Mouse (Mus musculus): ENCODE measurements around the gene Rab9. TPM values are rescaled to one million over a fixed set of nuclear protein-coding genes. Genes with fewer than 3 reads are reported as not detected.
A peak's percentile ranks its signal among the peaks of the same experiment; 100 is the strongest.

The Rab9 gene
- polyA plus RNA-seq, 1 experiment: not detected

DNA sequence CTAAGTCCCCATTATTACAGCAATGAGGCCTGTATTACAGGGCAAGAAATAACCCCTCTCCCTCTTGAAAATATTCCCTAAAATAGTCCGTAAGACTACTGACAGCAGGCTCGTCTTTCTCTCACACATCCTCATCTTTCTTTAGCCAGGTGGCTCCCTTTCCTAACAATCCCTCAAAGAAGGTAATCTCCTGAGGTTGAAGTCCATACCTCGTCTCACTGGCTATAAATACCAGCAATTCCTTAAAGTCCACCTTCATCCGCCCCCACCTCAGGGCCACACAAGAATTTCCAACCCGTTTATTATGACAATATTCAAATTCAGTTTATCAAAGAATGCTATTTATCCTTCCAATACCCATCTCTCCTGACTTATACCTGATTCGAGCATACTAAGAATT, 7.1 kb downstream of the Rab9 start:
- Histone ChIP-seq H3K4me3 (ENCODE audit: insufficient read depth, low read depth, low read length) (no peak overlapping the region), H3K27ac (ENCODE audit: insufficient read depth, low read depth, low read length) (no peak overlapping the region), H3K4me1 (ENCODE audit: control insufficient read depth, insufficient read depth, low read length) (no peaks in the 10 kb centered on the region)
- 85% methylated on average over 6 of the region's 6 CpGs for WGBS
- TF ChIP-seq CTCF (IDR thresholded peaks at IDR 0.05; ENCODE audit: insufficient read depth, low read depth, low read length) (no peak), POLR2A (IDR thresholded peaks at IDR 0.05; ENCODE audit: insufficient read depth, low read depth, low read length) (no peak)

DNA sequence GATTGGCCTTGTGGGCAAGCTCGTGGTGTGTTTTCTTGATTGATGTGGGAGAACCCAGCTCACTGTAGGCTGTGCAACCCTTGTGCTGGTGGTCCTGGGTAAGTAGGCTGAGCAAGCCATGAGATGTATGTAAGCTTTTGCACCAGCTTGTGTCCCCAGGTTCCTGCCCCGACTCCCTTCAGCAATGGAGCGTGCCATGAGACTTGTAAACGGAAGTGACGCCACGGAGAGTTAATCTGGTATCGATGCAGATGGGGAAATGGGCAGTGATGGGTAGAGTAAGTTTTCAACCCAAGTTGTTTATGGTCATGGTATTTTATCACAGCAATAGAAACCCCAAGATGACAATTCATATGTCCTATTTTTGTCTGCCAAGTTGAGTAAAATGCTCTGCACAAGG, 11.3 kb downstream of the Rab9 start:
- no peak overlapping the region for H3K4me3 ChIP-seq (ENCODE audit: insufficient read depth, low read depth, low read length)
- WGBS: 93% methylated on average over 7 of the region's 7 CpGs

DNA sequence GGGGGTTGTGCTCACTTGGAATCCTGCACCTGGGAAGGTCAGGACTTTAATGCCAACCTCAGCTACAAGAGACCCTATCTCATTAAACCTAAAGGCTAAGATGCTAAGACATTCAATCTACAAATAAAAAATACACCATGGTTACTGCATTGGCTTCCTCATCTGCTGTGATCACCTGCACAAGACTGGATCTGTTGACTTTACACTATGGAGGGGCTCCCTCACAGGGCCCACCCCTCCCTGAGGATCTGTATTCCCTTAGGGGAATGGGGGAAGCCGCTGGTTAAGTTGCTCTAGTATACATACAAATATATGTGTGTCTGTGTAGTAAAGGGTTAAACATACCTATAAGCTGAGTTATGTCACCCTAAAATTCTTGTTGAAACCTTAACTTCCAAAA, 24.1 kb downstream of the Rab9 start:
- 96% methylated on average over 1 of the region's 1 CpGs for WGBS
- TF ChIP-seq POLR2A (IDR thresholded peaks at IDR 0.05; ENCODE audit: insufficient read depth, low read depth, low read length) (no peak), CTCF (IDR thresholded peaks at IDR 0.05; ENCODE audit: insufficient read depth, low read depth, low read length) (no peak)
- no peaks in the 10 kb centered on the region for H3K4me1 ChIP-seq (ENCODE audit: control insufficient read depth, insufficient read depth, low read length)
- H3K4me3 ChIP-seq (ENCODE audit: insufficient read depth, low read depth, low read length): no peak overlapping the region
- H3K27ac ChIP-seq (ENCODE audit: insufficient read depth, low read depth, low read length): no peak overlapping the region

More for the DNA sequence above, 11.3 kb downstream of the Rab9 start:
- Histone ChIP-seq H3K4me1 (ENCODE audit: control insufficient read depth, insufficient read depth, low read length) (no peaks in the 10 kb centered on the region), H3K27ac (ENCODE audit: insufficient read depth, low read depth, low read length) (no peak overlapping the region)
- TF ChIP-seq POLR2A (IDR thresholded peaks at IDR 0.05; ENCODE audit: insufficient read depth, low read depth, low read length): no peak
- TF ChIP-seq CTCF (IDR thresholded peaks at IDR 0.05; ENCODE audit: insufficient read depth, low read depth, low read length): no peak

DNA sequence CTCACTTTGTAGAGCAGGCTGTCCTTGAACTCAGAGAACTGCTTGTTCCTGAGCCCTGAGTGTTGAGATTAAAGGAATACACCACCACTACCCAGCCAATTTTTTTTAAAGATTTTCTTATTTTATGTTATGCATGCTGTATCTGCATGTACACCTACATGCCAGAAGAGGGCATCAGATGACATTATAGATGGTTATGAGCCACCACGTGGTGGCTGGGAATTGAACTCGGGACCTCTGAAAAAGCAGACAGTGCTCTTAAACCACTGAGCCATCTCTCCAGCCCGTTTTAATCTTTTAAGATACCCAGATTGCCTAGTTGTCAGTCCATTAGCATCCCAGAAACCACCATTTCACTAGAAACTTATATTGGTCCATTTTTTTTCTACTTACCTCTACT, 25.3 kb downstream of the Rab9 start:
- Histone ChIP-seq H3K27ac (ENCODE audit: insufficient read depth, low read depth, low read length) (no peak overlapping the region), H3K4me3 (ENCODE audit: insufficient read depth, low read depth, low read length) (no peak overlapping the region), H3K4me1 (ENCODE audit: control insufficient read depth, insufficient read depth, low read length) (no peaks in the 10 kb centered on the region)
- WGBS: 77% methylated on average over 3 of the region's 3 CpGs
- TF ChIP-seq CTCF (IDR thresholded peaks at IDR 0.05; ENCODE audit: insufficient read depth, low read depth, low read length) (no peak), POLR2A (IDR thresholded peaks at IDR 0.05; ENCODE audit: insufficient read depth, low read depth, low read length) (no peak)

DNA sequence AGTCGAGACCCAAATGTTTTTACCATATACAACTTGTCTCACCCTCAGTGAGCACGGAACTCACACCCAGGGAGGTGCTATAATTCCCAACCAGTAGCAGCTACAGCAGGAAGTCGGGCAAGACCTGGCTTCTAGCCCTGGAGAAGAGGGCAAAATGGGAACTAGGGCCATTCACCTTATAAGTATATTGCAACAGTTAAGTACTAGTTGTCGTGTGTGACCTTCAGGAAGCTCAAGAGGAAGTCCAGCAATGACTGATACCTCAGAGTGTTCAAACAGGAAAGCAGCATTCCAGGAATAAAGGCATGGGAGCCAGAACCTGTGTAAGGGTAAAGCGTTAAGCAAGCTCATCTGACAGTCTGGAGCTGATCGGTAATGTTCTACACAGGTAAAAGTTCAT, 26.1 kb downstream of the Rab9 start:
- 82% methylated on average over 6 of the region's 6 CpGs for WGBS
- TF ChIP-seq POLR2A (IDR thresholded peaks at IDR 0.05; ENCODE audit: insufficient read depth, low read depth, low read length) (no peak), CTCF (IDR thresholded peaks at IDR 0.05; ENCODE audit: insufficient read depth, low read depth, low read length) (no peak)
- Histone ChIP-seq H3K4me3 (ENCODE audit: insufficient read depth, low read depth, low read length) (no peak overlapping the region), H3K27ac (ENCODE audit: insufficient read depth, low read depth, low read length) (no peak overlapping the region), H3K4me1 (ENCODE audit: control insufficient read depth, insufficient read depth, low read length) (no peaks in the 10 kb centered on the region)

DNA sequence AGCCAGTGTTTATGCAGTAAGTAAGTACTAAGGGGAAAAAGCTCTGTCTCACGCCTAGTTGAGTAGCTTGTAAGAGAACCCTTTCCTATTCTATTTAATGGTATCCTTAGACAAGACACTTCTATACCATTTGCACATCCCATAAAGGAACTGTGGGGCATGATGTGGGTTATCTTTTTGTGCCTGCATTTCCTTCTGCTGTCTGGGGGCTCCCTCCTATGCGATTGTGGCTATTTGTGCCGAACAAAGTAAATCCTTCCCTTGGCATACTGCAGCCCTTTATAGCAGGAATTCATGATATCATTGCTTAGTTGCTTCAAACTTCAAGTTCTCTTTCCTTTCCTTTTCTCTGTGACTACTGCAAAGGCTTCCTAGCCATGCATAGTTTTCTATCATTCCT, 35.1 kb downstream of the Rab9 start:
- WGBS: 81% methylated on average over 3 of the region's 3 CpGs
- no peak overlapping the region for H3K27ac ChIP-seq (ENCODE audit: insufficient read depth, low read depth, low read length)
- TF ChIP-seq POLR2A (IDR thresholded peaks at IDR 0.05; ENCODE audit: insufficient read depth, low read depth, low read length): no peak
- no peak for TF ChIP-seq CTCF (IDR thresholded peaks at IDR 0.05; ENCODE audit: insufficient read depth, low read depth, low read length)
- H3K4me1 ChIP-seq (ENCODE audit: control insufficient read depth, insufficient read depth, low read length): no peaks in the 10 kb centered on the region
- no peak overlapping the region for H3K4me3 ChIP-seq (ENCODE audit: insufficient read depth, low read depth, low read length)

DNA sequence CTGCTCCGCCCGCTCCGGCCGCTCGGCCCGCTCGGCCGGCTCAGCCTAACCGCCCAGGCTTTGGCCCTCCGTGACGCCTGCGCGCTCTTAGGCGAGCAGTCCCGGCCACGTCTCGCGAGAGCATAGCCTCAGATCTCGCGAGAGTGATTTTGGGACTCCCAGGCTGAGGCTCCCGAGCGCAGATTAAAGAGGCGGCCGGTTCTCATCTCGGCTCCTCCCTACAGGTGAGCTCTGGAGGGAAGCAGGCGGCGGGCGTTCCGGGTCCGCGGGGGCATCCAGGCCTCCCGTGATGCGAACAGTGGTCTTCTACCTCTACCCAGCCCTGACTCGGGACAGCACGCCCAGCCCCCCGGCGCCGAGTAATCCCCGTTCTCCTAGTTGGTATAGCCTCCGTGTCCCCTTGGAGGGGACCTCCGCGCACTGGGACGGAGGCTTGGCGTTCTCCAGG, 39.0 kb downstream of the Rab9 start, which contains the start of gene Ofd1:
TSS of gene Ofd1 (minus strand) at position 89 of the 448 bp plus-strand sequence.
- H3K27ac ChIP-seq (ENCODE audit: insufficient read depth, low read depth, low read length): peak within 1 kb of the TSS; percentile 5; the same call in 1 of the 2 replicates
- no peak for TF ChIP-seq CTCF (IDR thresholded peaks at IDR 0.05; ENCODE audit: insufficient read depth, low read depth, low read length)
- TF ChIP-seq POLR2A (IDR thresholded peaks at IDR 0.05; ENCODE audit: insufficient read depth, low read depth, low read length): peak; percentile 79
- H3K4me3 ChIP-seq (ENCODE audit: insufficient read depth, low read depth, low read length): peak within 1 kb of the TSS; percentile 80
- WGBS: 9% methylated on average over 44 of the region's 44 CpGs
- H3K4me1 ChIP-seq (ENCODE audit: control insufficient read depth, insufficient read depth, low read length): no peaks in the 10 kb centered on the region

DNA sequence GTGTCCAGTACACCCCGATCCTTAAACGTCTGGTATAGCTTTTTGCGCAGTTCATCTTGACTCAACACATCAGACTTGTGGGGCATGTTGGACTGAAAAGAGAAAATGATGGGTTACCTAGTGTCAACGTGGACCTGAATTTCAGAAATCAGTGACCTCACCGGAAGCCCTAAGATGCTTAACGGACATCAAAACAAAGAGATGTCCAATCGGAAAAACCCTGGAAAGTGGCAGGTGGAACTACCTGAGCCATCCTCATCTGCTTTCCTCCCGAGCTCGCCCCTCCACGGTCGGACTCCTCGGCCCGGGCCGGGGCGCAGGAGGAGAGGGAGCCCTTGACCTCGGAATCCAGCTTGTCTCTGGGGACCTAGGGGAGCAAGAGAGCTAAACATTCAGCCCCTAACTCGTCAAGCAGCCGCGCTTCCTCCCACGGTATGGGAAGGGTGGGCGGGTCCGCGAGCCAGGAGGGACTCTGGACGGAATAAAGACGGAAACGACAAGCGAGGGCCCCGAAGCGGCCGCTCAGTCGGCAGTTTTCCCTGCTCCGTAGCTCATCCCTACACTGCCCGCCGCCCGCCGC, 39.5 kb downstream of the Rab9 start, which contains the start of gene Trappc2:
TSS of gene Trappc2 (plus strand) at position 539 of the 580 bp plus-strand sequence.
- TF ChIP-seq POLR2A (IDR thresholded peaks at IDR 0.05; ENCODE audit: insufficient read depth, low read depth, low read length) (no peak), CTCF (IDR thresholded peaks at IDR 0.05; ENCODE audit: insufficient read depth, low read depth, low read length) (no peak)
- Histone ChIP-seq H3K4me1 (ENCODE audit: control insufficient read depth, insufficient read depth, low read length) (no peaks in the 10 kb centered on the region), H3K4me3 (ENCODE audit: insufficient read depth, low read depth, low read length) (peak within 1 kb of the TSS; percentile 80), H3K27ac (ENCODE audit: insufficient read depth, low read depth, low read length) (peak within 1 kb of the TSS; percentile 5; the same call in 1 of the 2 replicates)
- WGBS: 9% methylated on average over 35 of the region's 36 CpGs

DNA sequence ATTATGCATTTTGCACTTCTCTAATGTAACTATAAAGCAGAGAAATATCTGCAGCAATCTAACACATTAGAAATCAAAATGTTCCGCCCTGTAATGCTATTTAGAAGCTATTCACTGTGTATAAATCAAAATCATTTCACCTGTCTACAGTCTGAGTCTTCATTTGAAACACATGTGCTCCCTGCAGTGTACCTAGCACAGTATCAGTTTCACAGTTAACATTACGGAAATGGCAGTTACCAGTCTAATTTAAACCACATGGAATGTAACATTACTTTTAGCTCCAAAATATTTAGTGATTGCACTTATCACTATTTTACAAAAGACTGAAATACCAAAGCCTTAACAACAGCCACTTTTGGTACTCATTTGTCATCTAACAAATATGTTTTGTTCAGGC, 44.9 kb downstream of the Rab9 start:
- Histone ChIP-seq H3K4me3 (ENCODE audit: insufficient read depth, low read depth, low read length) (no peak overlapping the region), H3K27ac (ENCODE audit: insufficient read depth, low read depth, low read length) (no peak overlapping the region), H3K4me1 (ENCODE audit: control insufficient read depth, insufficient read depth, low read length) (no peaks in the 10 kb centered on the region)
- 96% methylated on average over 2 of the region's 2 CpGs for WGBS
- TF ChIP-seq CTCF (IDR thresholded peaks at IDR 0.05; ENCODE audit: insufficient read depth, low read depth, low read length) (no peak), POLR2A (IDR thresholded peaks at IDR 0.05; ENCODE audit: insufficient read depth, low read depth, low read length) (no peak)

All from olfactory bulb, adult 2 months (tissue).